Mouse (Mus musculus) E14TG2a.4 (cell line): ENCODE results near the gene Snrk.

ENCODE experiments used
- CTCF ChIP-seq: conservative IDR thresholded peaks from 2 replicates; pipeline ENCODE4 v1.5.1; 2014; ENCODE audit warnings: low read length
- NANOG ChIP-seq: IDR thresholded peaks from 2 replicates; pipeline ENCODE4 v1.6.1; 2014; ENCODE audit warnings: borderline replicate concordance, low read length, mixed read lengths
- POU5F1 ChIP-seq: IDR thresholded peaks from 2 replicates; pipeline ENCODE4 v1.6.1; 2014; ENCODE audit warnings: low read length, borderline replicate concordance

GRCm38 (mm10) chr9:122137960-122138359 lies 20.9 kb downstream of the Snrk start:
- TF ChIP-seq CTCF (no peak), POU5F1 (no peak), NANOG (no peak)
